Mouse (Mus musculus) midbrain, embryonic 11.5 days (tissue): ENCODE data around the gene Dusp23. TPM values are rescaled to one million over a fixed set of nuclear protein-coding genes. Genes with fewer than 3 reads are reported as not detected.

Experiments
- ATAC-seq: fragments of 200-750 bp; cut with Nextera tagmentation; 2 replicates; pipeline ENCODE4 v1.8.0; 2017; ENCODE audit warnings: moderate TSS enrichment, moderate library complexity; ENCODE audit not compliant: low FRiP score
- DNase-seq: peaks from one replicate; pipeline ENCODE4 v3.0.0; 2015; ENCODE audit warnings: low spot score; ENCODE audit errors: missing footprints
- H3K27ac ChIP-seq: fragments of 300-500 bp; sonication (generic); 2 replicates; pipeline ENCODE4 v1.5.1; 2014; ENCODE audit warnings: low read depth, low read length
- H3K27me3 ChIP-seq: fragments of 300-500 bp; sonication (generic); 2 replicates; pipeline ENCODE4 v1.6.1; 2014; ENCODE audit warnings: mild to moderate bottlenecking, low read length, moderate library complexity, mixed read lengths; ENCODE audit not compliant: control insufficient read depth, insufficient read depth
- H3K36me3 ChIP-seq: fragments of 300-500 bp; sonication (generic); 2 replicates; pipeline ENCODE4 v1.6.1; 2014; ENCODE audit warnings: mild to moderate bottlenecking, low read length, moderate library complexity, mixed read lengths; ENCODE audit not compliant: control insufficient read depth, insufficient read depth
- H3K4me1 ChIP-seq: fragments of 300-500 bp; sonication (generic); 2 replicates; pipeline ENCODE4 v1.6.1; 2014; ENCODE audit warnings: low read length; ENCODE audit not compliant: control insufficient read depth, insufficient read depth
- H3K4me2 ChIP-seq: fragments of 300-500 bp; sonication (generic); 2 replicates; pipeline ENCODE4 v1.6.1; 2014; ENCODE audit warnings: mild to moderate bottlenecking, moderate library complexity
- H3K4me3 ChIP-seq: fragments of 300-500 bp; sonication (generic); 2 replicates; pipeline ENCODE4 v1.5.1; 2014; ENCODE audit warnings: low read depth, low read length
- H3K9ac ChIP-seq: fragments of 300-500 bp; sonication (generic); 2 replicates; pipeline ENCODE4 v1.6.1; 2014; ENCODE audit warnings: low read length
- H3K9me3 ChIP-seq: fragments of 300-500 bp; sonication (generic); 2 replicates; pipeline ENCODE4 v1.6.1; 2016; ENCODE audit warnings: low read length; ENCODE audit not compliant: control insufficient read depth
- WGBS: fragments of 180-500 bp; shearing (Covaris S2); extraction: QIAGEN DNeasy Blood & Tissue Kit; methylation state at CpG from one replicate; pipeline ENCODE4 v1.1.7; 2014; 5-methylcytosine and 5-hydroxymethylcytosine counted together
- polyA plus RNA-seq: library from polyadenylated mRNA; unstranded; fragments of >200 nt; fragmentation: Nextera tagmentation; extraction: Ambion mirVana; gene quantifications from 2 replicates; pipeline ENCODE4 v1.2.1, GENCODE M21; 2014

Dusp23 gene
- polyA plus RNA-seq, 1 experiment from 2014 or later: 6.5 TPM

- DNase-seq (no peak), ATAC-seq (no peak)
- Histone ChIP-seq H3K27me3 (no peaks in the 10 kb centered on the region), H3K4me3 (no peak overlapping the region), H3K9ac (no peak overlapping the region), H3K4me2 (no peak overlapping the region), H3K36me3 (no peaks in the 10 kb centered on the region), H3K9me3 (no peaks in the 10 kb centered on the region), H3K27ac (no peak overlapping the region), H3K4me1 (peaks cover 8% of the 10 kb centered on the region)
- WGBS: 82% methylated on average over 4 of the region's 4 CpGs
Measured at GRCm38 (mm10) chr1:172615412-172615811, 17.4 kb downstream of the Dusp23 start.

- no peak for ATAC-seq
- DNase-seq: peak; percentile 45
- H3K4me1 ChIP-seq: peaks cover 8% of the 10 kb centered on the region
- 86% methylated on average over 10 of the region's 10 CpGs for WGBS
- H3K36me3 ChIP-seq: no peaks in the 10 kb centered on the region
- no peaks in the 10 kb centered on the region for H3K9me3 ChIP-seq
- H3K4me2 ChIP-seq: no peak overlapping the region
- H3K9ac ChIP-seq: no peak overlapping the region
- H3K27ac ChIP-seq: no peak overlapping the region
- H3K27me3 ChIP-seq: no peaks in the 10 kb centered on the region
- no peak overlapping the region for H3K4me3 ChIP-seq
Measured at GRCm38 (mm10) chr1:172614654-172615053, 18.1 kb downstream of the Dusp23 start.

DNA sequence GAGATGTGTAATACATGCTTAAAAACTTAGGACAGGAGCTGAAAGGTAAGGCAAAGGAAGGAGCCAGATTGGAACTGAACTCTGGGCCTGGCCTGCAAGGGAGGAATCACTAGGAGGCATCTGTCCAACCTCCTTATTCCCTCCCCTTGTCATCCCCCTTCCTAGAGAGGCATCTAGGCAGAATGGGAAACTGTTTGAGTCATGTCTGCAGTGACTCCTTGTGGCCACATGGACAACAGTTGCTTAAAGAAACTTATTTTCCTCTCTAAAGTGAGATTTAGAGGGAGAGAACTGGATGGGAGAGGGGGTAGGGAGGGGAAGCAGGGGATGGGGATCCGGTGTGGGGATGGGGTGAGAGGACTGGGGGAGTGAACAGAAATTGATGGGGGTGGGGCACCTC, 20.0 kb downstream of the Dusp23 start:
- peaks cover 8% of the 10 kb centered on the region for H3K4me1 ChIP-seq
- ATAC-seq (no peak), DNase-seq (peak; percentile 49)
- H3K36me3 ChIP-seq: no peaks in the 10 kb centered on the region
- no peaks in the 10 kb centered on the region for H3K9me3 ChIP-seq
- no peak overlapping the region for H3K27ac ChIP-seq
- H3K27me3 ChIP-seq: no peaks in the 10 kb centered on the region
- no peak overlapping the region for H3K4me3 ChIP-seq
- H3K9ac ChIP-seq: no peak overlapping the region
- H3K4me2 ChIP-seq: no peak overlapping the region
- 31% methylated on average over 1 of the region's 1 CpGs for WGBS

- Histone ChIP-seq H3K4me2 (no peak overlapping the region), H3K4me3 (no peak overlapping the region), H3K4me1 (no peaks in the 10 kb centered on the region; the same call in 1 of the 2 replicates), H3K36me3 (no peaks in the 10 kb centered on the region), H3K27me3 (no peaks in the 10 kb centered on the region), H3K9ac (no peak overlapping the region), H3K27ac (no peak overlapping the region), H3K9me3 (no peaks in the 10 kb centered on the region)
- peak; percentile 69 for DNase-seq
- WGBS: 89% methylated on average over 10 of the region's 10 CpGs
- ATAC-seq: no peak
Measured at GRCm38 (mm10) chr1:172611304-172611703, 21.5 kb downstream of the Dusp23 start.

GRCm38 (mm10) chr1:172602326-172602725, 30.4 kb downstream of the Dusp23 start, which contains the start of gene Fcrl6:
Gene Fcrl6 (minus strand): TSS chr1:172602551.
- no peaks in the 10 kb centered on the region for H3K4me1 ChIP-seq
- no peak within 1 kb of the TSS for H3K9ac ChIP-seq
- no peaks in the 10 kb centered on the region for H3K36me3 ChIP-seq
- no peaks in the 10 kb centered on the region for H3K27me3 ChIP-seq
- no peaks in the 10 kb centered on the region for H3K9me3 ChIP-seq
- no peak within 1 kb of the TSS for H3K4me3 ChIP-seq
- no peak within 1 kb of the TSS for H3K4me2 ChIP-seq
- no peak within 1 kb of the TSS for H3K27ac ChIP-seq
- ATAC-seq (no peak), DNase-seq (no peak)
- WGBS: 85% methylated on average over 1 of the region's 1 CpGs

- DNase-seq: peak; percentile 93
Measured at GRCm38 (mm10) chr1:172594495-172594894, 38.3 kb downstream of the Dusp23 start.

DNA sequence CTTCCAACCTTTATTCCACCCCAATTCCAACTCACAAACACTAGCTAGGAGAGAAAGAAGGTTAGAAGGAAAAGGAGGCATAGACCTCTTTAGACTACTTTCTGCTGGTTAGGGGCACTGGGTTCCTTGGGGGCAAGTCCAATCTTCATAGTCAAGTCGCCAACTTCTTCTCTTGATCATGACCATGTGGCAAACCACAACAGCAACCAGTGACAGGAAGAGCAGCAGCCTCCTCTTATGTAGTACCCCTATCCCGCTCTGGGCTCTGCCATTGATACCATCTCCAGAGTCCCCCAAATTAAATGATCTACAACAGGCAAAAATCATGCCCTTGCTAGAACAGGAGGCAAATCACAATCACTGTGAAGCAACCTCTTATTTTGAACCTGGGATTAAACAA, 38.8 kb downstream of the Dusp23 start:
- Histone ChIP-seq H3K4me2 (no peak overlapping the region), H3K9ac (no peak overlapping the region), H3K9me3 (no peaks in the 10 kb centered on the region), H3K27me3 (no peaks in the 10 kb centered on the region), H3K36me3 (no peaks in the 10 kb centered on the region), H3K4me3 (no peak overlapping the region), H3K4me1 (no peaks in the 10 kb centered on the region), H3K27ac (no peak overlapping the region)
- DNase-seq: no peak
- no peak for ATAC-seq
- WGBS: 88% methylated on average over 2 of the region's 2 CpGs

More at GRCm38 (mm10) chr1:172594495-172594894, 38.3 kb downstream of the Dusp23 start:
- no peak overlapping the region for H3K9ac ChIP-seq
- no peaks in the 10 kb centered on the region for H3K36me3 ChIP-seq
- peak; percentile 62 for ATAC-seq
- H3K27me3 ChIP-seq: no peaks in the 10 kb centered on the region
- H3K4me2 ChIP-seq: no peak overlapping the region
- H3K9me3 ChIP-seq: no peaks in the 10 kb centered on the region
- H3K4me3 ChIP-seq: no peak overlapping the region
- H3K27ac ChIP-seq: no peak overlapping the region
- H3K4me1 ChIP-seq: no peaks in the 10 kb centered on the region

GRCm38 (mm10) chr1:172593321-172593720, 39.4 kb downstream of the Dusp23 start:
- DNase-seq (no peak), ATAC-seq (no peak)
- H3K4me2 ChIP-seq: no peak overlapping the region
- no peaks in the 10 kb centered on the region for H3K27me3 ChIP-seq
- no peaks in the 10 kb centered on the region for H3K4me1 ChIP-seq
- no peak overlapping the region for H3K9ac ChIP-seq
- H3K27ac ChIP-seq: no peak overlapping the region
- H3K36me3 ChIP-seq: no peaks in the 10 kb centered on the region
- no peaks in the 10 kb centered on the region for H3K9me3 ChIP-seq
- 71% methylated on average over 3 of the region's 3 CpGs for WGBS
- no peak overlapping the region for H3K4me3 ChIP-seq

DNA sequence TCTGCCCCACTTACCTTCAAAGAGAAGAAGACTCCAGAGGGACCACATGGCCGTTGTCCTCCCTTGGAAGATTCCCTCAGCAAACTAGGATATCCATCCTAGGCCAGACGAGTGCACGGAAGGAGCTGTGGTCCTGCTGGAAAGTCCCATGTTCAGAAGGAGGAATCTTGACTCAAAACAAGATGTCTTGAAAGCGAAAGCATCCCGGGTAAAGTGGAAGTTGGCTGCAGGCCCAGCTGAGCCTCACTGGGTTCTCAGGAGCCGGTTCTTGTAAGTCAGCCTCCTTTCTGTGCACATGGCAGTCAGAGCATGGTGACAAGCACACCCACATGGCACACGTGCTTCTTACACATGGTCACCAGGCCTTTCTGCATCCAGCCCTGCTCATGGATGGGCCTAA, 42.4 kb downstream of the Dusp23 start, which contains the start of gene Slamf8:
Gene Slamf8, minus strand, starts transcription at position 184 of the 400 bp plus-strand sequence.
- peaks cover 3% of the 10 kb centered on the region; the same call in 1 of the 2 replicates for H3K4me1 ChIP-seq
- no peak for ATAC-seq
- H3K4me2 ChIP-seq: no peak within 1 kb of the TSS
- H3K9me3 ChIP-seq: no peaks in the 10 kb centered on the region
- no peak within 1 kb of the TSS for H3K27ac ChIP-seq
- no peaks in the 10 kb centered on the region for H3K36me3 ChIP-seq
- H3K27me3 ChIP-seq: no peaks in the 10 kb centered on the region
- 87% methylated on average over 7 of the region's 7 CpGs for WGBS
- no peak within 1 kb of the TSS for H3K4me3 ChIP-seq
- DNase-seq: no peak
- H3K9ac ChIP-seq: no peak within 1 kb of the TSS
